Mouse (Mus musculus) cerebellum, adult 8-10 months (tissue): ENCODE measurements around the gene Tent4b.

Experiments used
- DNase-seq: peaks from one replicate; pipeline ENCODE4 v3.0.0; 2022

Gene Tent4b

GRCm38 (mm10) chr8:88228800-88229199 is 29.8 kb downstream of the Tent4b start:
- DNase-seq, result no peak

GRCm38 (mm10) chr8:88236666-88237065 is 37.7 kb downstream of the Tent4b start:
- no peak for DNase-seq

- no peak for DNase-seq
These were observed 38.6 kb downstream of the Tent4b start for GRCm38 (mm10) chr8:88237606-88238005.

- no peak for DNase-seq
These were observed 40.3 kb downstream of the Tent4b start for GRCm38 (mm10) chr8:88239277-88239676.

GRCm38 (mm10) chr8:88241871-88242270 is 42.9 kb downstream of the Tent4b start:
- no peak for DNase-seq

- peak; percentile 53 for DNase-seq
These were observed 45.3 kb downstream of the Tent4b start for GRCm38 (mm10) chr8:88244298-88244697.

DNA sequence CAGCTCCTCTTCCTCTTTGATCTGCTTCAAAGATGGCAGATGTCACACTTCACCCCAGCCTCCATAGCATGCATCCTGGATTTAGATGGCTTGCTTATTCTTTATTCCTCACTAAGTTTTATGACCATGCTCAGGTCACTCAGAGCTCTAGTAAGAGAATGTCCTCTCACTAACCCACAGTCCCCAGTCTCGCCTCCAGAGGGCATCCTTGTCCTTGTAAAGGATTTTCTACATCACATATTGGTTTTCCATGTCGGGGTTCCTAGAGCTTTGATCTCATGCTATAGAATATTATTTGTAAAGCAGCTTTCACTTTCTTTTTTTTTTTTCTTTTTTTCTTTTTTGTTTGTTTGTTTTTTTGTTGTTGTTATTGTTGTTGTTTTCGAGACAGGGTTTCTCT is 53.8 kb downstream of the Tent4b start:
- no peak for DNase-seq

DNA sequence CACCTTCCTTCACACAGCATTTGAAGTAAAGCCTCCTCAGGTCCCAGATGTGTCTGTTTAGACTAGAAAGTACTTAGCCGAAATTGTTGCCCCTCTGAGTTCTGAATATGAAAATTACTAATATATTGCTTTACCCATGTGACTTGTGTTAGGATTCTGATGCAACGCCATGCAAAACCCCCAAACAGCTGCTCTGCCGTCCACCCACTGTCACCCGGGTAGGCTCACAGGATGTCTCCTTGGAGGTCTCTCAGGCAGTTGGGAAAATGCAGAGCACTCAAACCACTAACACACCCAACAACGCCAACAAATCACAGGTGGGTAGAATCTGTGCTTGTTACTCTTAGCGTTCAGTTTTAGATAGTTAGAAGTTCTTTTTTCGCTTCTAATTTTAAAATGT is 55.9 kb downstream of the Tent4b start:
- no peak for DNase-seq

DNA sequence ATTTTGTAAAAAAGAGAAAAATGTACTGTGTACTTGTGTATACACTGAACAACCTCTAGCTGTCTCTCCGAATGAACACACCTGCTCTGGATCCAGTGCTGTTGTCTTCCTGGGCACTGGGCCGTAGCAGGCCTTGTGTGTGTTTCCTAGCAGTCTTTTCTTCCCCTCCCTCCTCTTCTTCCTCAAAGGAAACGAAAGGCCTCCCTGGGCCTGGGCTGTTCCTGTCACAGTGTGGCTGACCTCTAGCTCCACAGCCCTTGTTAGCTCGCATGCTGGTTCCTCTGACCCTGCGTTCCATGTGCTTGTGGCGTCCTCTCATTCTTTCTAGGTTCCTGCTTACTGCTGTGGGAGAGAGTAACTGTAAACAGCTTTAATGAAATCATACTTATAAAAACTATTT is 59.0 kb downstream of the Tent4b start:
- DNase-seq, result no peak

DNA sequence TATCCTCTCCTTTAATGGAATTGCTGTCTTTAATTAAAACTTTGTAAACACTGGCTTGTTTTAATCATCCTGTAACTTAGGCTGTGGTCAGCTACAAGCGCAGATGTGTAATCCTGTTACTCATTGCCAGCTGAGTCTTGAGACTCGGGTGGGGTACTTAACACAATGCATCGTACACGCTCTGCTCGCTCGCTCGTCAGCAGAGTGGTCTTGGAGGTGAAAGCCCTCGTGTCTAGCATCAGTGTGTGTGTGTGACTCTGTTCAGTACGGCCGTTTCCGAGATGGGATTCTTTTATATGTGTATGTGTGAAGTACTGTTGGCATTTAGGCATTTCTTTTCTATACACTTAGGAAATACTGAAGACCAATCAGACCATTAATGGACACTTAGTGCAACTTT is 59.5 kb downstream of the Tent4b start:
- DNase-seq, result no peak

DNA sequence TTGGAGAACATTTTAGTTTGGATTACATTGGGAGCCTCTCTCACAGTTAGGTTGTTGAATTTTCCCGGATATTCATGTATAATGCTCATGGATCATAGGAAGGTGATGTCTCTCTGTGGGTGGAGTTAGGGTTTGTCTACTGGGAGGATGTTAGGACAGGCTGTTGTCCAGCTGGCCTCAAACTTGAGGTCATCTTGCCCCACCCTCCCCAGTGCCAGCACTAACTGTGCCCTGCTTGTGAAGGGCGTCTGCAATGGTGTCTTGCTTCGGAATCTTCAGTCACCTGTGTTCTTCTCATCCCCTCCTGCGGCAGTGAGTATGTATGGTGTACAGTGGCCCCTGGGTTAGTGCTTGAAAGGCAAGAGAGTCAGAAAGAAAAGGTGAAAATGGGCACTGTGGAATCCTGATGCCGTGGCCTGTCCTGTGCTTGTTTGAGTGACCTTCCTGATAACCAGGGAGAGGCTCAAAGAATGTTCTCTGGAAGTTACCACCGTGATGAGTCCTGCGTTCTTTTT is 61.5 kb downstream of the Tent4b start:
- no peak for DNase-seq

GRCm38 (mm10) chr8:88262831-88263635 is 64.0 kb downstream of the Tent4b start:
- DNase-seq, result no peak

- DNase-seq, result no peak
These were observed 66.5 kb downstream of the Tent4b start for GRCm38 (mm10) chr8:88265511-88265910.

- peak; percentile 79 for DNase-seq
These were observed 67.3 kb downstream of the Tent4b start for GRCm38 (mm10) chr8:88266170-88266800.

GRCm38 (mm10) chr8:88266801-88267403 is 67.9 kb downstream of the Tent4b start:
- no peak for DNase-seq

DNA sequence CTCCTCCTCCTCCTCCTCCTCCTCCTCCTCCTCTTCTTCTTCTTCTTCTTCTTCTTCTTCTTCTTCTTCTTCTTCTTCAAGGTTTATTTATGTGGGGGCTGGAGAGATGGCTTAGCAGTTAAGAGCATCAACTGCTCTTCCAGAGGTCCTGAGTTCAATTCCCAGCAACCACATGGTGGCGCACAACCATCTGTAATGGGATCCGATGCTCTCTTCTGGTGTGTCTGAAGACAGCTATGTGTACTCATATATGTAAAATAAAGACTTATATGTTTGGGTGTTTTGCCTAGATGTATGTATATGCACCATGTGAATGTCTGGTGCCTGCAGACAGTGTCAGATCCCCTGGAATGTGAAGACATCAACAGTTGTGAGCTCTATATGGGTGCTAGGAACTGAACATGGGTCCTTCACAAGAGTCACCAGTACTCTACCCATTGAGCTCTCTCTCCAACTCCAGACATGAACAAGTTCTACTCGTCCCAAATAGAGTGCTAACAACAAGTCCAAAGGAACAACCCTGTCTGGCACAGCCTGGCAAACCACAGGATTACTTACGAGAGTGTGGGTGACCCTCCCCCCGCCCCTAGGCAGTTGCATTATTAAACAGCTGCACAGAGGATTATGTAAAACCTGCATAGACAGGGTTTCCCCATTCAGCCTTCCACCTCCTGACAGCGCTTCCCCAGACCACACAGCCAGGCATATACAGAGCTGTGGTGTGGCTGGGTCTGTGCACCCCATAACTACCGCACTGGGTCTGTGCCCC is 70.3 kb downstream of the Tent4b start:
- no peak for DNase-seq

GRCm38 (mm10) chr8:88270086-88270485 is 71.1 kb downstream of the Tent4b start:
- no peak for DNase-seq

DNA sequence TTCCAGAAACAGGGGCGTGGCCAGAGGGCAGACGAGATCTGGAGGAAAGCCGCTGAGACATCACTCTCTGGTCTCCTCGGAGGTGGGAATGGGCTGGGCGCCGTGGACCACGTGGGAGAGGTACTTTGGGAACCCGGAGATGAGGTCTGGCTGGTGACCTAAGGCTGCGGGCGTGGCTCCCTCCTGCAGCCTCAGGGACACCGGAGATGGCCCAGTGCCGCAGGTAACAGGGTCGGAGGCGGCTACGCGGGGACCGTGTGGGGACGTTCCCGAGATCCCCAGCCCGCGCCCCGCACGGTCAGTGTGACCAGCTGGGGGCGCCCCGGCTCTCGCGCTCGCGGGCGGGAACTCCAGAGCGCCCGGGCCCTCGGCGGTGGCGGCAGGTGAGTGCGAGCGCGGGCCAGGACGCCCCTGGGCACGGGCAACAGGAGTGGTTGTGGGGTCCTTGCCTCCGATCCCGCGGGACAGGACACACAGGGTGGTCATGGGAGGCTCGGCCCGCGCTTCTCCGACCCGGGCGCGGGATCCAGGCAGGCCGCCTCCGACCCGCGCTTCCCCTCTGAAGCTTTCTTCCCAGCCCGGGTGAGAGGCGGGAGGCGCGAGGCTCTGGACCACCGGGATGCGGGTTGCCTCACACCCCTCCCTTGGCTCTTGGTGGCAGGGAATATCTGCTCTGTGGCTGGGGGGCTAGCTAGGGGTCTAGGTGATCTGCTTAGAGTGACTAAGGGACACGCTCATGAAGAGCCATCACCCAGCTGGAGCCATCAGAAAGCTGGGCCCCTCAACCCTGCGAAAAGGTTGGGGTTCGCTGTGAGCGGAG is 73.4 kb downstream of the Tent4b start, which contains the start of gene Adcy7:
Gene Adcy7 (plus strand): TSS at position 173 of the 820 bp plus-strand sequence.
- DNase-seq, result peak; percentile 63

DNA sequence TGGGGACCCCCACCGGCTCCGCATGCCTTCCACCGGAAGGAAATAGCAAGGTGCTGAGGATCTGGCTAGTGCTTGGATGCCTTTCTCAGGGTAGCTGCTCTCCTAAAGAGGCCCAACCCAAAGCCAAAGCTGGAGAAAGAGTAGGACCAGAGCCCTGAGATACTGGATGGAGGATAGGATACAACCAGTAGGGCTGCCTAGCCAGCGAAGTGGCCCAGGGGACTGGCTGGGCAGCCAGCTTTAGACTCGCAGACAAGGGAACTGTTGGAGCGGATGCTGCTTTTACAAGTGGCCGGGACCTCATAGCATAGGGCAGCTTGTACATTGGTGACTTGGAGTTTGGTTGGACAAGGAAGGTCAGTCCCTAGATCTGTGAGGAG is 74.0 kb downstream of the Tent4b start:
- DNase-seq, result no peak

- DNase-seq, result no peak
These were observed 75.1 kb downstream of the Tent4b start for GRCm38 (mm10) chr8:88274090-88274489.

DNA sequence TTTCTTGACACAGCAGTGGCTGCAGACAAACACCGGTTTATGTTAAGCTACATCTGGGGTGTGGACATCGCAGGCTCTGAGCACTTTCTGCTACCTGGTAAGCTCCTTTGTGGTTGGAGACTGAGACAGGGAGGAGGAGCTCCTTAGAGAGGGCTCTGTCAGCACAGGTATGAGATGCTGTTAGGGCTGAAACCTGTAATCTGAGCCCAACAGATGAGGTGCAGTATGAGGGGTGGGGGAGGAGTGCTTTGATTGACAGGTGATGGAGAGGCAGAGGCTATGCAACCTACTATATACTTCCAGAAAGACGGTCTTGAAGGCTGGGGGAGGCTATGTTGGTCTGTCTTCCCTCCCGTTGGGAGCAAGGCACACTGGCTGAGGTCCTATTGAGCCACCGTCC is 80.2 kb downstream of the Tent4b start:
- DNase-seq, result no peak

GRCm38 (mm10) chr8:88279670-88280069 is 80.7 kb downstream of the Tent4b start:
- no peak for DNase-seq
